Mouse (Mus musculus): ENCODE data around the gene Lrp6.

DNA sequence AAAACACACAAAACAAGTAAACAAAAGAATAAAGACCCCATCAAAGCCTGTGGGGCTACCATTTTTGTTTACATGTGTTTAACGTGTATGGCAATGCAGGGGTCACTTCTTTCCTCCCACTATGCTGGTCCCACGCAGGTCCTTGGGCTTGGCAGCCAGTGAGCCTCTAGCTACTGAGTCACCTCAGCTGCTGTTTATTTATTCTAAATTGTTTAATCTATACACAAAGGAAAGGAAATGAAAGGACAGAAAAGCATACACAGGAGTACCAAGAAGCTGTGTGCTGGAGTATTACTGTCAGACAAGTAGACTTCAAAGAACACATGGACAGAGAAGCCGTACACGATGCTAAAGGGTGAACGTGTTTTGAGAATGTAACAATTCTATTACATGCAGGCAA lies 122.8 kb downstream of the Lrp6 start:
- TF ChIP-seq CTCF (conservative IDR thresholded peaks at IDR 0.05; ENCODE audit: low read length) (no peak), POU5F1 (IDR thresholded peaks at IDR 0.05; ENCODE audit: borderline replicate concordance, low read length) (no peak)
